Mouse (Mus musculus) left cerebral cortex, adult 18-20 months (tissue): Measurements from ENCODE around the gene Metrnl. TPM values are rescaled to one million over a fixed set of nuclear protein-coding genes. Genes with fewer than 3 reads are reported as not detected.
"Not testable (repeated sequence)": the region's sequence is repeated elsewhere in the genome, so short reads cannot be mapped to it uniquely, and the experiment has no call there.

Experiments
- DNase-seq, 2 experiments: peaks; one replicate each; pipeline ENCODE4 v3.0.0; 2021 to 2022; ENCODE audit warnings: low spot score in 2 of 2, mixed read lengths in 1 of 2
- long read RNA-seq, 2 experiments: library from polyadenylated mRNA; stranded (forward); transcript quantifications; one replicate each; pipeline ENCODE4 v2.0.0; 2021
- total RNA-seq, 2 experiments: library from RNA; stranded (reverse); gene quantifications; 2 replicates each; pipeline ENCODE4 v1.2.3; 2021

The Metrnl gene
- 10 to 100 TPM; 17.6 to 19.0 TPM for total RNA-seq
- long read RNA-seq, experiment 1, transcript Metrnl-201 (4 exons, 1,401 nt): major isoform, 22 of 26 reads
- long read RNA-seq, experiment 1, partial matches to known transcripts: 0 of 26 reads
- long read RNA-seq, experiment 1, other reads (novel, unspliced or antisense): 4 of 26 reads
- long read RNA-seq, experiment 2, transcript Metrnl-201 (4 exons, 1,401 nt): major isoform, 19 of 21 reads
- long read RNA-seq, experiment 2, partial matches to known transcripts: 0 of 21 reads
- long read RNA-seq, experiment 2, other reads (novel, unspliced or antisense): 2 of 21 reads

- DNase-seq: no peak
These were observed at the start of gene Metrnl for GRCm38 (mm10) chr11:121701244-121701643. Gene Metrnl (plus strand): TSS chr11:121701544.

GRCm38 (mm10) chr11:121651556-121651955, 49.8 kb upstream of the Metrnl start:
- DNase-seq: no peak

DNA sequence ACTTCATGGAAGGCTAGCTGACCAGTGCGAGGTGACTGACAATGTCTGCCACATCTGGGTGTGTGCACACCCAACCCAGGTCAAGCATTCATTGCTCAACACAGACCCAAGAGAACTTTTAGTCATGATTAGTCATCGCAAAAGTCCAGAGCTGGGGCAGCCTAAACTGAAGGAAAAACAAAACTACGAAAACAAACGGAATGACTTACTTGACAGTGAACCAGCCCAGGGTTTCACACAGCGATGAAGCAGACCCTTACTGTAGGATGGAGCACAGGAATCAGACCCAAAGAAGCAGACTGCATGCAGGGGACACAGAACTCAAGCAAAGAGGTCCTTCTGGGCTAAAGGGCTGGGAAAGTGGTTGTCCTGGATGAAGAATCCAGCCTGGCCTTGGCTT, 49.4 kb upstream of the Metrnl start:
- no peak for DNase-seq

GRCm38 (mm10) chr11:121652547-121653305, 48.6 kb upstream of the Metrnl start:
- DNase-seq: peak; percentile 43 to 77

DNA sequence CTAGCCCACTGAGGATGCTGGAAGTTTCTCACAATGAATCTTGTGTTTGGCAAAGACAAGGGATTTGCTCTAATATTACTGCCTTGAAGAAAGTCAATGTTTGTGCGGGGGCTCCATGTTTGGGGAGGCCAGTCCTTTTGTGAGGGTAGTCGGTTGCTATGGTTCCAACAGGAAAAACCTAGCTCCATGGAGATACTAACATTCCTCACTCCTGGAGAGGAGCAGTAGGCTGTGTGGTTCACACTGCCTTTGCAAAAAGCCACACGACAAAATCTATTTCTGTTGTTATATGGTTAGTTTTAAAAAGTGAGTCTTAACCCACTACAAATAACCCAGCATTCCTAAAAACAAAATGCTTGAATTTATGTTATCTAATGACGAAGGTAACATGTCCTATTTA, 47.7 kb upstream of the Metrnl start:
- no peak for DNase-seq

GRCm38 (mm10) chr11:121654406-121654945, 46.9 kb upstream of the Metrnl start:
- DNase-seq: no peak

GRCm38 (mm10) chr11:121655166-121655806, 46.1 kb upstream of the Metrnl start:
- no peak for DNase-seq

- DNase-seq: no peak
These were observed 45.4 kb upstream of the Metrnl start for GRCm38 (mm10) chr11:121655807-121656511.

DNA sequence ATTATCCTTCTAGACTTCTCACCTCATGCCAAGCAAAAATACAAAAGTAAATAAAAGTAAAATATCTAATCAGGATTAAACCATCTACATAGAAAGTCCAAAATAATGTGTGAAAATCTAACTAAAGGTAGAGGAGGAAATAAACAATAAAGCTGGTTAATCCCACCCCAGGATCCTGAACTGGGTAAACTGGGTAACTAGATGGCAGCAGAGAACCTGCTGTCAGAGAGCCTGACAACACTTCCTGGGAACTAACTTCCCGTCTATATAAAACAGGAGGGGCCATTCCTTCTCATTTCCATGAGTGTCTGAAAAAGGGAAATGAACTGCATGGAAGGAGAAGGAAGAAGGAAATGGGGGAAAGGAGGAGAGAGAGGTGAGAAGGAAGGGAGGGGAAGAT, 43.2 kb upstream of the Metrnl start:
- no peak for DNase-seq

DNA sequence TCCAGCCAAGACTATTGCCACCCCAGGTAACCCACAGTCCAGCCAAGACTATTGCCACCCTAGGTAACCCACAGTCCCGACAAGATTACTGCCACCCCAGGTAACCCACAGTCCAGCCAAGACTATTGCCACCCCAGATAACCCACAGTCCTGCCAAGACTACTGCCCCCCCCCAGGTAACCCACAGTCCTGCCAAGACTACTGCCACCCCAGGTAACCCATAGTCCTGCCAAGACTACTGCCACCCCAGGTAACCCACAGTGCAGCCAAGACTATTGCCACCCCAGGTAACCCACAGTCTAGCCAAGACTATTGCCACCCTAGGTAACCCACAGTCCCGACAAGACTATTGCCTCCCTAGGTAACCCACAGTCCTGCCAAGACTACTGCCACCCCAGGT, 40.7 kb upstream of the Metrnl start:
- DNase-seq: not testable (repeated sequence)

DNA sequence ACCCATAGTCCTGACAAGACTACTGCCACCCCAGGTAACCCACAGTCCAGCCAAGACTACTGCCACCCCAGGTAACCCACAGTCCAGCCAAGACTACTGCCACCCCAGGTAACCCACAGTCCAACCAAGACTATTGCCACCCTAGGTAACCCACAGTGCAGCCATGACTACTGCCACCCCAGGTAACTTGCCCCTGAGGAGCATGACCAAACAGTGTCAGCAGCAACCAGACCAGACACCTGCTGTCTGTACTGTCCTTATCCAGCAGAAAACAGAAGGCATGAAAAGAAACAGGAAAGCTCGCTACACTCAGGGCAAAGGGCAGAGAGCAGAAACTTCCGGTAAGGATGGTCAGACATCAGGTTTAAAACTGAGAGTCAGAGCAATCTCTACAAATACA, 40.2 kb upstream of the Metrnl start:
- DNase-seq: no peak

DNA sequence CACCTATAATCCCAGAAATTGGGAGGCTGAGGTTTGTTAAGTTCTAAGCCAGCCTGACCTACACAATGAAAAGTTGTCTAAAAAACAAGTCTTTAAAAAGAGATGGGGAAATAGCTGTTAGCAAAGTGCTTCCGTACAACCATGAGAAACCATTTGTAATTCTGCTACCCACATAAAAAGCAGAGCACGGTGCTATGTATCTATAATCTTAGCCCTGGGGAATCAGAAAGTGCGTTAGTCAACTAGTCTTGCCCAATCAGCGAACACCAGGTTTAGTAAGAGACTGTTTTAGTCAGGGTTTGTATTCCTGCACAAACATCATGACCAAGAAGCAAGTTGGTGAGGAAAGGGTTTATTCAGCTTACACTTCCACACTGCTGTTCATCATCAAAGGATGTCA, 33.8 kb upstream of the Metrnl start:
- DNase-seq: no peak

- DNase-seq: no peak
These were observed 32.6 kb upstream of the Metrnl start for GRCm38 (mm10) chr11:121668776-121669175.

DNA sequence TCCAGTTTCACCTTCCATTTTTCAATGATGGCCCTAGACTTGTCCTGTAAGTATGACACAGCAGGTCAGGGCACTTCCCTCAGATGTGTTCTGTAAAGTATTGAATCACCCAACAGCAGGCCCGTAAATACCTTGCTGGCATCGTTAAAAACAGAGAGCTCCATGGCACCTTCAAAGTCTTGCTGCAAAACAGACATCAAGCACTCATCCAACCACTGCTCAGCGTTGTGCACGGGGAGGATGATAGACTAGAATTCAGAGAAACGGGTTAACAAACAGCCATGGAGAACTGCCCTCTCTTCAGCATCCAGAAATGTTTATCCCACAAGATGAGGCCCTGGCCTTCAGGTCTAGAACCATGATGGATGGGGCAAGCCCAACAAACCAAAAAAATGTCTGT, 30.4 kb upstream of the Metrnl start:
- DNase-seq: no peak

DNA sequence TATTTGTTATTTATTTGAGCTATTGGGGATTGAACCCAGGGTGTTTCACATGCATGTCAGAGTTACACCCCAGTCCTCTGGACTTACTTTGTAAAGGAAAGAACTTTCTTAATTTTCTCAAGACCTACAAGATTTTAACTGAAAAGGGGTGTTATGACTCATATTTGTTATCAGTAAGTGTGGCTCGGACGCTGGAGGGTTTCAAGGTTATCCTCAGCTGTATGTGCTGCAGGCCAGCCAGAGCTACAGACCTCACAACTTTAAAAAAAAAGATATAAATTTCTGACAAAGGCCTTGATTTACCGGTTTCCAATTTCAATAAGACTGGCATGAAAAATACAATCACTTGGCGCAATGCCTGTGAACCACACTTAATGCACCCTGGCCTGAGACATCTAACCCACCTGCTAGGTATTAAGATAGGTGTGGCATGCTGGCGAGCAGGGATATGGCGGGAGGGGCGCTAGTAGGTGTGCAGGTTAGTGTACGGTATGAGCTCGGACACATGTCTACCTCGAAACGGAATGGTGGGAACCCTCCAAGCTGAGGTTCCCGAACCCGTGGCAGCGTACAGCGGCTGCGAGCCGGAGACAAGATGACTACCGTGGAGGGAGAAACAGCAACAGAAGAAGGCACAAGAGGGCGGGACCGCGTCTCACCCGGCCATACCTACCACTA, 28.9 kb upstream of the Metrnl start:
- DNase-seq: no peak

DNA sequence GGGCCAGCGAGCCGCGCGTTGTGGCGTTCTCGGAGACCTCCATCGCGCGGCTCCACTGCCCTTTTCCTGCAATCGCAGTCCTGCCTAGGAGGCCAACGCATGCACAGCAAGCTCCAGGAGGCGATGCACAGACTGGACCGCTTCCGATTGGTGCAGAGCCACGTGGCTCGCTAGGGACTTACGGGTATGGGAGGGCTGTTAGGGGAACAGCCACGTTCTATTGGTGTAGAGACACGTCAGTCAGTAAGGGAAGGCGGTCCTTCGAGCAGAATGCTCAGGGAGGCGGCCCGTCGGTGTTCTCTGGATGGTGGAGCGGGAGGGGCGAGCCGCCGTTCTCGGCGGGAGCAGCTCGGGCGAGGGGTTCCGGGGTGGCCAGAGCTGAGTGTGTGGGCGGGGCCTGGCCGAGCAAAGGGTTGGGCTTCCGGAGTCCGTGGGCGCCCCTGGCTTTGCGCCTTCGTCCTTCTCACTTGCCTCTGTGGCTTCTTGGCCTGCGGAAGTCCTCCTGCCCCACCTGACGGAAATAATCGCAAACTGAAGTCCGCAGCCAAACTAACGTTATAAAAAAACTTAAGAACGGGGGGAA, 28.3 kb upstream of the Metrnl start, which contains the start of gene B3gntl1:
Gene B3gntl1, minus strand, starts transcription at position 164 of the 583 bp plus-strand sequence.
- DNase-seq: peak; percentile 99

- no peak for DNase-seq
These were observed 27.7 kb upstream of the Metrnl start for GRCm38 (mm10) chr11:121673629-121674028.

DNA sequence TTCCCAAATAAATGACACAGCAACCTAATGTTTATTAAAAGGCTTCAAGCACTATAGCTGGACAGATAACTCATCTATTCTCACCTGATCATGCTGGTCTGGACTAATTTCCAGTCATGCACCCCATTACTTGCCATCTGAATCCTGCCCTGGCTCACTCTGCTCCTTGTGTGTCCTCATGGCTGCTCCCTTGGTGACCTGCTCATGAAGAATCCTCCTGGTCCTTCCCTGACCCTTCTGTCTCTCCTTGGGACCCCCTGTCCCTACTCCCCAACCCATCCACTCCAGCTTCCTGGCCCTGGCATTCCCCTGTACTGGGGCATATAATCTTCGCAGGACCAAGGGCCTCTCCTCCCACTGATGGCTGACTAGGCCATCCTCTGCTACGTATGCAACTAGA, 24.5 kb upstream of the Metrnl start:
- no peak for DNase-seq

- DNase-seq: peak; percentile 12 to 37
These were observed 21.8 kb upstream of the Metrnl start for GRCm38 (mm10) chr11:121679581-121679980.

- DNase-seq: no peak
These were observed 20.6 kb upstream of the Metrnl start for GRCm38 (mm10) chr11:121680750-121681149.
